In genomic region chr4:126532827-126533728, GRCm38 (mm10) we compare ENCODE assay signal across 2 mouse cellular contexts.
A peak's percentile ranks its signal among the peaks of the same experiment; 100 is the strongest.
TF ChIP-seq lines count a peak whose summit lies in the region.

Gene Ago4, minus strand, starts transcription at chr4:126533472.

TF ChIP-seq in CH12.LX, 34 proteins besides CTCF, POLR2A, EP300 and RAD21 (continued from another document):
- TF ChIP-seq ZNF384 (IDR thresholded peaks at IDR 0.05; ENCODE audit: low read depth, low read length) (no peak), MEF2A (IDR thresholded peaks at IDR 0.05; ENCODE audit: borderline replicate concordance, low read depth, low read length) (no peak), ETS1 (conservative IDR thresholded peaks at IDR 0.05; ENCODE audit: low read depth, low read length) (no peak), USF1 (IDR thresholded peaks at IDR 0.05; ENCODE audit: low read depth, low read length) (no peak), TCF12 (IDR thresholded peaks at IDR 0.05; ENCODE audit: low read depth, low read length) (peak; percentile 38; the same call in 1 of the 2 replicates), POLR2AphosphoS2 (IDR thresholded peaks at IDR 0.05; ENCODE audit: low read depth, low read length) (no peak), JUN (IDR thresholded peaks at IDR 0.05; ENCODE audit: insufficient read depth, low read depth, low read length) (no peak), MYC (IDR thresholded peaks at IDR 0.05; ENCODE audit: low read depth, low read length) (no peak), ELF1 (IDR thresholded peaks at IDR 0.05; ENCODE audit: low read depth, low read length) (no peak), SIN3A (IDR thresholded peaks at IDR 0.05; ENCODE audit: low read length) (peak; percentile 43), CHD2 (IDR thresholded peaks at IDR 0.05; ENCODE audit: low read length) (no peak), MAX (IDR thresholded peaks at IDR 0.05; ENCODE audit: low read length) (no peak), ZKSCAN1 (IDR thresholded peaks at IDR 0.05; ENCODE audit: borderline replicate concordance, low read depth, low read length) (no peak), NRF1 (IDR thresholded peaks at IDR 0.05; ENCODE audit: low read depth, low read length) (peak; percentile 45; the same call in 1 of the 2 replicates), CHD1 (IDR thresholded peaks at IDR 0.05; ENCODE audit: low read depth, low read length) (no peak), E2F4 (IDR thresholded peaks at IDR 0.05; ENCODE audit: insufficient replicate concordance, low read depth, low read length) (no peak), RCOR1 (conservative IDR thresholded peaks at IDR 0.05; ENCODE audit: low read depth, low read length) (no peak), PAX5 (IDR thresholded peaks at IDR 0.05; ENCODE audit: low read length) (no peak), MXI1 (IDR thresholded peaks at IDR 0.05; ENCODE audit: low read depth, low read length) (no peak; the same call in 1 of the 2 replicates), BHLHE40 (IDR thresholded peaks at IDR 0.05; ENCODE audit: low read depth, low read length) (no peak), ZMIZ1 (IDR thresholded peaks at IDR 0.05; ENCODE audit: low read depth, low read length) (no peak), GABPA (IDR thresholded peaks at IDR 0.05; ENCODE audit: insufficient replicate concordance, low read depth, low read length) (no peak), JUND (conservative IDR thresholded peaks at IDR 0.05; ENCODE audit: low read depth, low read length) (no peak)

TF ChIP-seq in myocyte, 11 proteins besides CTCF, POLR2A, EP300 and RAD21 (continued from another document):
- no peak for TF ChIP-seq E2F4 (IDR thresholded peaks at IDR 0.05; ENCODE audit: insufficient read depth)
- no peak for TF ChIP-seq SRF (IDR thresholded peaks at IDR 0.05; ENCODE audit: control insufficient read depth, insufficient read length, low read depth)
- no peak for TF ChIP-seq REST (IDR thresholded peaks at IDR 0.05; ENCODE audit: insufficient read depth, insufficient read length)
- no peak for TF ChIP-seq MAX (IDR thresholded peaks at IDR 0.05; ENCODE audit: low read depth)
- TF ChIP-seq POLR2AphosphoS2 (IDR thresholded peaks at IDR 0.05; ENCODE audit: insufficient read length, low read depth) = no peak
- no peak for TF ChIP-seq MYOG (IDR thresholded peaks at IDR 0.05; ENCODE audit: control insufficient read depth in 1 of 3, insufficient read depth in 1 of 3, insufficient read length in 2 of 3, low read depth in 2 of 3)
